Mouse (Mus musculus) gastrocnemius, adult 8-10 months (tissue): Measurements from ENCODE around the gene Dlx4. TPM values are rescaled to one million over a fixed set of nuclear protein-coding genes. Genes with fewer than 3 reads are reported as not detected.

Experiments
- DNase-seq, 2 experiments: peaks; one replicate each; pipeline ENCODE4 v3.0.0; 2022; ENCODE audit warnings: low spot score in 2 of 2
- total RNA-seq, 4 experiments: library from RNA; stranded (reverse); gene quantifications; 2 replicates each; pipeline ENCODE4 v1.2.4; 2022

Gene Dlx4
- total RNA-seq, 4 experiments from 2014 or later = not detected

GRCm38 (mm10) chr11:95142980-95143575 is 3.0 kb downstream of the Dlx4 start:
- DNase-seq = no peak

GRCm38 (mm10) chr11:95142258-95142657 is 3.8 kb downstream of the Dlx4 start:
- no peak for DNase-seq

DNA sequence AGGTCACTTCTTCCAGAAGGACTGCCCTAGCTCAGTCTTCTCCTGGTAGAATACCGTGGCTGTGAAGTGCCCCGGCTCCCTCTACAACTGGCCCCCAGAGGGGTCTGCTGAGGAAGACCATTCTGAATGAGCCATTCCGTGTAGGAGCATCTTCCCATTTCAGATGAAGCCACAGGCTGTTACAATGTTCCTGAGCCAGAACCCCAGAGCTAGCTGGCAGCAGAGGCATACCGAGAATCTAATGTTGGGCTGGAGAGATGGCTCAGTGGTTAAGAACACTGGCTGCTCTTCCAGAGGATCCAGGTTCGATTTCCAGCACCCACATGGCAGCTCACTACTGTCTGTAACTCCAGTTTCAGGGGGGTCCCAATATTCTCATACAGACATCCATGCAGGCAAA is 6.2 kb downstream of the Dlx4 start:
- DNase-seq = no peak

DNA sequence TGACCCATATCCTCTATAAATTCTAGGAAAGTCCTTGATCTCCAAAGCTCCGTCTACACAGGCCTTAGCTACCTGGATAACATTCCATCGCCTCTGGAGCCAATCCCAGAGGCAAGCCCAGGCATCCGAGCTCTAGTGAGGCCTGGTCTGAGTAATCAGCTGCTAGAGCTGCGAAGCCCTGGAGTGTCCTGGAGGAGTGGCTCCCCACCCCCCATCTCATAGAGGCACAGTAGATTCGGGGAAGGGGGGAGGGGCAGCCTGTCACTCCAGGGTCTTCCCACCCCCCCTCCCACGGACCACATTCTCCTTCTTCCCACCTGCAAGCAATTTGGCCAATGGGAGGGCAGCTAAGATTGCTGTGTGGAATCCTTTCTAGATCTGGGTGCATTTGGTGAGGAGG is 8.8 kb downstream of the Dlx4 start:
- DNase-seq = no peak

GRCm38 (mm10) chr11:95133321-95133720 is 12.7 kb downstream of the Dlx4 start:
- DNase-seq = no peak

DNA sequence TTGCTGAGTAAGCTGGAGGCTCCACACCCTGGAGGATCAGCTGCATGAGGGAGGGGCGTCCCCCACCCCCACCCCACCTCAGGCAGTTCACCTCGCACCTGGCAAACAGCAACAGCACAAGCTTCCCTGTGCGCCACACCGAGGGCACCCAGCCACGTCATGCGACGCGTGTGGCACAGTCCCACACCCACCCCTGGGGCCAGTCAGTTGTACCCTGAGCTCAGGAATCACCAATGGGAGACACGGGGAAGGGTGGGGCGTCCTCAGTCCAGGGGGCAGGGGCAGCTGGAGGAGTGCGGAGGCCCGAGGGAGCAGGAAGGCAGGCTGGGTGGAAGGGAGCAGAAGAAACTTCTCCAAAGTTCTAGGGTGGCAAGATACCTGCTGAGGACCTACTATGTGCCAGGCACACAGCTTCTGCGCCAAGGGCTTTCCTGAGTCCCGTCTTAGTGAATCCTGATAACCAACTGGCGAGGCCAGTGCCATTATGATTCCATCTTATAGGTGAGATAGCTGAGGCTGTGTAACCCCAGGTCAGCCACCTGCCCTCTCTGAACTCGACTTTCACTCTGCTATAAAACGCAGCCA is 15.3 kb downstream of the Dlx4 start:
- DNase-seq = no peak

- no peak for DNase-seq
Measured at GRCm38 (mm10) chr11:95128359-95128758, 17.7 kb downstream of the Dlx4 start.

DNA sequence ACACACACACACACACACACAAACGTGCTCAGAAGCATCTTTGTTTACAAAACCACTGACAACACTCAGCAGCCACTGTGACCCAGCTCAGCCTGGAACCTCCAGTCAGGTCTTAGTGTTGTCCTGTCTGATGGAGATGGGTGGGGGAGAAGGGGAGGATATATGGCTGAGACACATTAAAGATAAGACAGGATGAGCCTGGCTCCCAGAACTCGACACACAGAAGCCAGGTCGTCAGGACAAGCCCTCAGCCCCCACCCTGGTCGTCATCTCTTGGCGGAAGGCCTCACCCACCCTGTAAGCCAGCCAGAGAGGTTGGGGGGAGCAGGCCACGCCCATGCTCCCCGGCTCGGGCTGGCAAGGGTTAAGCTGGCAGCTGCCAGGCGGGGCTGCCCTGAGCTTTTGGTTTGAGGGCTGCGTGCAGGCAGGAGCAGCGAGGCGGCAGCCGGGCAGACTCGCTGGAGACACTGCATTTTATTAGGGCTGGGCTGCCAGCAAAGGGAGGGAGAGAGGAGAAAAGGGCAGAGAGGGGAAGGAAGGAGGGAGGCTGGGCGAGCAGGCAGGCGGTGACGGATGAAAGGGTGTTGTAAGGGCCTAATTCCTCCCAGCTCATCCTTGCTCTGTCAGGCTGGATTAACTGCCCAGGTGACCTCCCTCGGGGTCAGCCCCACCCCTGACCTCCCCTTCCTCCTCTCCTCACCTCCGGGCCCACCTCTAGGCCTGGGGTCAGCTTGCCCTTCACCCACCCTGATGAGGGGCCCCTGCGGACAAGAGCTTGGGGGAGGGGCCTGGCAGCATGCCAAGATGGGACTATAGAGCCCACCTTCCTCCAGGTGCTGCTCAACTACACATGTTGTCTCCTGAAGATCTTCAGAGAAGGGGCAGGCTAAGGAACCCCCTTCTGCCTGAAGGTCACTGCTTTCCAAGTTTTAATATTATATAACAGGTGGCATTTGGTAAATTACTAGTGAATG is 19.5 kb downstream of the Dlx4 start:
- DNase-seq = no peak

- DNase-seq = no peak
Measured at GRCm38 (mm10) chr11:95125366-95125948, 20.6 kb downstream of the Dlx4 start.

DNA sequence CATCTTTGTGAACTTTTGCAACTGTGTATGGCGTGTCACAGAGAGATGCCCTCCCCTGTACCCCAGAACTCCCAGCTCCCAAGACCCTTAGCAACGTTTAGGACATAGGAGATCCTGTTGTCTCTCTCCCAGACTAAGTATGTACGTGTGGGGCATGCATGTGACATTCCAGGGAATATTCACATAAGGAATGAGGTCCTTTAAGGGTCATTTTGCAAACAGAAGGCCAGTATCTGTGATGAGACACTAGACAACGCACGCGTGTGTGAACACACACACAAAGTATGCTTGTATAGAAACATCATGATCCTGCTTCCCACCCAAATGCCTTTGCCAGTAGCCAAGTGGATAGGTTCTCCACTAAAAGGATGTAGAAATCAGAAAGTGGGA is 24.0 kb downstream of the Dlx4 start:
- DNase-seq = no peak

DNA sequence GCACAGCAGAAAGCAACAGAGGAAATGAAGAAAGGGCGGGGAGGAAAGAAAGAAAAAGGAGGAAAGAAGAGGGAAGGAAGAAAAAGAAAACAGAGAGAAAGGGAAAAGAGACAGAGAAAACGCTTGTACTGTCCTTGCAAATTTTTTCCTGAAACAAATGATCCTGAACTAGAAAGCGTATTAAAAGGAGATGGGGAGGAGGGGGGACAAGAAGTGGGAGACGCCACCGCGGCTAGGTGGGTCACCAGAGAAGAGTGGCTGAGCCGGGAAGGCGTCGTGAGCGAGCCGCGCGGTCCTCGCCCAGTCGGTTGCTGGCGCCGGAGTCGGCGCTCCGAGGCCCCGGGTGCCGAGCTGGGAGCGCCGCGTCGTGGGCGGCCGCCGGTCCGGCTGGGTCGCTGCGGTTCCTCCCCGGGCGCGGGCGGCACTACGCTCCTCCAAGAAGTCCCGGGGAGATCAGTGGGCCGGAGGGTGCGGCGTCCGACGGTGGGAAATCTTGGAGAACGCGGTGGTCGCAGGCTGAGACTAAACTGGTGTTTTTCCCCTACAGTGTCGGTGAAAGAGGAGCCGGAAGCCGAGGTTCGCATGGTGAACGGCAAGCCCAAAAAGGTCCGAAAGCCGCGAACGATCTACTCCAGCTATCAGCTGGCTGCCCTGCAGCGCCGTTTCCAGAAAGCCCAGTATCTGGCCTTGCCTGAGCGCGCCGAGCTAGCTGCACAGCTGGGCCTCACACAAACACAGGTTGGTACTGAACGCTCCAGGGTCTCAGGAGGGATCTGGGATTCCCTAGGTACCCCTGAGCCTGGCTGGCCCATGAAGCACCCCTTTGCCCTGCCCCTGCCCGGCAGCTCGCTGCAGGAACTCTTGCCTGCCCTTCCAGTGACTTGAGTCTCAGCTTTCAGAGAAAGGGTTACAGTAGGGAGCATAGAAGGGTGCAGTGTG is 24.6 kb downstream of the Dlx4 start:
- no peak for DNase-seq

- no peak for DNase-seq
Measured at GRCm38 (mm10) chr11:95120633-95121020, 25.4 kb downstream of the Dlx4 start.

DNA sequence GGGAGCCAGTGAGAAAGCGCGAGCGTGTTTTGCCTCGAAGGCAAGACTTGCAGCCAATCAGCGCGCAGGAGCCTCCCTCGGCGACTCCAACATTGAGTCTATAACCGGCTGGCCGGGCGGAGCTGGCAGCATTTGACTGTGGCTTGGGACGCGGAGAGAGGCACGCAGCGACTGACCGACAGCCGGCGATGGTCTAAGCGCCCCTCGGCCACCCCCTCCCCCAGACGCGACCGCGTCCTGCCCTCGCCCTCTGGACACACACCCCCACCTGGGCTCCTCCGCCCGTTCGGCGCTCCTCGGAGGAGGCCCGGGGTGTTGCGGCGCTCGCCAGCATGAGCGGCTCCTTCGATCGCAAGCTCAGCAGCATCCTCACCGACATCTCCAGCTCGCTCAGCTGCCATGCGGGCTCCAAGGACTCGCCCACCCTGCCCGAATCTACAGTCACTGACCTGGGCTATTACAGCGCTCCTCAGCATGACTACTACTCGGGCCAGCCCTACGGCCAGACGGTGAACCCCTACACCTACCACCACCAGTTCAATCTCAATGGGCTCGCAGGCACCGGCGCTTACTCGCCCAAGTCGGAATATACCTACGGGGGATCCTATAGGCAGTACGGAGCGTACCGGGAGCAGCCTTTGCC is 26.0 kb downstream of the Dlx4 start, which contains the start of gene Dlx3:
Gene Dlx3 (plus strand): TSS at position 130 of the 643 bp plus-strand sequence.
- no peak for DNase-seq

GRCm38 (mm10) chr11:95118505-95118904 is 27.6 kb downstream of the Dlx4 start:
- no peak for DNase-seq

- peak; percentile 38 to 52 for DNase-seq
Measured at GRCm38 (mm10) chr11:95117030-95117429, 29.0 kb downstream of the Dlx4 start.

GRCm38 (mm10) chr11:95110081-95110480 is 36.0 kb downstream of the Dlx4 start:
- no peak for DNase-seq

DNA sequence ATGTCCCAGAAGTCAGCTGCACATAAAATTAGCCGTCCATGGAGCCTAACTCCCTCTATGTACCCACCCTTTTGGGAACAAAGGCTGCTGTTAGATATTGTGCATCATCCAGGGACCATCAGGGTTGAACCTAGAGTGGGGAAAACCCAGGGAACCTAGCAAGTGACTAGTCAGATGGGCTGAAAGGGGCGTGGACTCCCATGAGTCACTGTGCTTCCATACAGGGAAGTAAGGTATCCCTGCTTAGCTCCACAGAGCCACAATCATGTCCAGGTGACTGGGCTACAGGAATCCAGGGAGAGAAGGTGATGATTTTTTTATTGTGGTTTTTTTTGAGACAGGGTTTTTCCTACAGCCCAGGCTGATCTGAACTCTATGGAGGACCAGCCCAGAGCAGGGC is 37.1 kb downstream of the Dlx4 start:
- no peak for DNase-seq

- peak; percentile 45 to 63 for DNase-seq
Measured at GRCm38 (mm10) chr11:95106440-95107236, 39.4 kb downstream of the Dlx4 start.

DNA sequence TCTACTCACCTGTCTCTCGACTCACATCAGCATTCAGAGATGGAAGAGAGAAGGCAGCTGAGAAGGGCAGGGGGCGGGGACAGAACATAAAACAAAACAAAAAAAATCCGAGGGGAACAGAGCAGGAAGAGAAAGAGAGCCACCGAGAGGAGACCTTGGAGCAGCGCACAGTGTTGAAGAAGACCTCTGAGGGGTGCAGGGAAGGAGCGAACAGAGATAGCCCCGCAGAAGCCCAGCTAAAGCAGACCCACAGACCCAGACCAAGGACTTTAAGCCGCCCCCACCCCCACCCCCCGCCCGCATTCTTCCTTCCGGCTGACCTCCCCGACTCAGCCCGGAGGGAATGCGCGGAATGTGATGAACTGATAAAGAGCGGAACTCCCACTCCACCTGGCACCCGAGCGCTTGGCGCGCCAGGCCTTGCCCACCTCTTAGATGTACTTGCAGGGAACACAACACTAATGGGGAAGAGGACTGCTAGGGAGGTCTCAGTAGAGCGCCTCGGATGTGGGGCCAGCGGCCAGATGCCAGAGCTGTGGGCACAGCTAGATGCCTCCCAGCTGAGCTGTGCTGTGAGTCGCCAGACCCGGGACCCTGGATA is 40.7 kb downstream of the Dlx4 start:
- no peak for DNase-seq
